Mouse (Mus musculus): ENCODE data around the gene Best3. TPM values are rescaled to one million over a fixed set of nuclear protein-coding genes. Genes with fewer than 3 reads are reported as not detected.
"Not testable (repeated sequence)": the region's sequence is repeated elsewhere in the genome, so short reads cannot be mapped to it uniquely, and the experiment has no call there.

Best3 gene
- polyA plus RNA-seq, 1 experiment = 1.3 TPM

DNA sequence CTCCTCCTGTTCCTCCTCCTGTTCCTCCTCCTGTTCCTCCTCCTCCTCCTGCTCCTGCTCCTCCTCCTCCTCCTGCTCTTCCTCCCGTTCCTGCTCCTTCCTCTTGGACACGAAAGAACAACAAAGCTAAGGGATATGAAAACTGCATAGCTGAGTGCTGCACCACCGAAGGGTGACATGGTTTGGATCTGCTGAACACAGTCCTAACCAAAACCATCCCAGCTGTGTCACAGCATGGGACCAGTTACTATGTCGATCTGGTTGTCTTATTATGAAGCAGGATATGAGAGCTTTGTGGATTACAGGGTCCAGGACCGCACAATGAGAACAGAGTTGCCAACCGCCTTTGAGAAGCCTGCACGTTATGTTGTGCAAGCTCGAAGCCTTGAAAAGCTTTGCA, 40.1 kb downstream of the Best3 start:
- Histone ChIP-seq H3K4me1 (ENCODE audit: control insufficient read depth, insufficient read depth, low read length) (peaks cover 4% of the 10 kb centered on the region; the same call in 1 of the 2 replicates), H3K36me3 (ENCODE audit: control insufficient read depth, insufficient read depth, low read length) (no peaks in the 10 kb centered on the region), H3K27ac (ENCODE audit: control insufficient read depth, insufficient read depth, low read depth, low read length) (no peak overlapping the region), H3K27me3 (ENCODE audit: control insufficient read depth, insufficient read depth, low read length) (no peaks in the 10 kb centered on the region), H3K4me3 (ENCODE audit: control insufficient read depth, low read depth, low read length) (no peak overlapping the region)
- TF ChIP-seq POLR2A (IDR thresholded peaks at IDR 0.05; ENCODE audit: control insufficient read depth, low read depth, low read length) (no peak), CTCF (IDR thresholded peaks at IDR 0.05; ENCODE audit: control insufficient read depth, insufficient read depth, insufficient replicate concordance, low read depth, low read length) (no peak)

DNA sequence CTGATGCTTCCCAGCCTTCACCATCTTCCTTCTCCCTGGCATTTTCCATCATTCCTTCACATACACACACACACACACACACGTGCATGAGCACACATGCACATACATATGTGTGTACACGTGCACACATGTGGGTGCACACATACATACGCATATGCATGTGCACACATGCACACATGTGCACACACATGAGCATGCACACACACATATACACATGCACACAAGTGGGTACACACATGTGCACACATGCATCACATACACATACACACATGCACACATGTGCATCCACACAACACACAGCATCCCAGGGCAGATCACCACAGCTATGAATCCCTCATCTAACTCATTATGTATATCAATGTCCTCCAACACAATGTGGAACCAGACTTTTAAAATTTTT, 45.0 kb downstream of the Best3 start:
- TF ChIP-seq POLR2A (IDR thresholded peaks at IDR 0.05; ENCODE audit: control insufficient read depth, low read depth, low read length) (no peak), CTCF (IDR thresholded peaks at IDR 0.05; ENCODE audit: control insufficient read depth, insufficient read depth, insufficient replicate concordance, low read depth, low read length) (no peak)
- H3K27me3 ChIP-seq (ENCODE audit: control insufficient read depth, insufficient read depth, low read length) = no peaks in the 10 kb centered on the region
- H3K27ac ChIP-seq (ENCODE audit: control insufficient read depth, insufficient read depth, low read depth, low read length) = no peak overlapping the region
- H3K4me3 ChIP-seq (ENCODE audit: control insufficient read depth, low read depth, low read length) = no peak overlapping the region
- H3K36me3 ChIP-seq (ENCODE audit: control insufficient read depth, insufficient read depth, low read length) = no peaks in the 10 kb centered on the region
- H3K4me1 ChIP-seq (ENCODE audit: control insufficient read depth, insufficient read depth, low read length) = peaks cover 14% of the 10 kb centered on the region

DNA sequence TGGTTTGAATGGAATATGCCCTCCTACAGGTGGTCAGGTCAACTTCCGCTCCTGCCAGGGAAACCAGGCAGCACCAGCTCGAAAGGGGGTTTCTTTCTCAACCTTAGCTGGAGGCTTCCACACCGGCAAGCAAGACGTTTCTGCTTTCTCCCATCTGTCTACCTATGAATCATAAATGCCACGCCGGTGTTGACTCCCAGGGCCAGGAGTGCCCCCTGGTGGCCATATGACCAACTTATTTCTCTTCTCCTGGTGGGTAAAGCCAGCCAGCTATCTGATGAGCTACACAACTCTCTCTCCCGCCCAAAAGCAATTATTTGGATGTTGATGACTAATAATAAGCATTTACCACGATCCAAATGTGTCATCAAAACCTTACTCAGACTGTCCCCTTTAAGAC, 47.7 kb downstream of the Best3 start:
- Histone ChIP-seq H3K4me1 (ENCODE audit: control insufficient read depth, insufficient read depth, low read length) (peaks cover 14% of the 10 kb centered on the region), H3K36me3 (ENCODE audit: control insufficient read depth, insufficient read depth, low read length) (no peaks in the 10 kb centered on the region), H3K27me3 (ENCODE audit: control insufficient read depth, insufficient read depth, low read length) (no peaks in the 10 kb centered on the region), H3K4me3 (ENCODE audit: control insufficient read depth, low read depth, low read length) (no peak overlapping the region), H3K27ac (ENCODE audit: control insufficient read depth, insufficient read depth, low read depth, low read length) (no peak overlapping the region)
- TF ChIP-seq POLR2A (IDR thresholded peaks at IDR 0.05; ENCODE audit: control insufficient read depth, low read depth, low read length) = no peak
- TF ChIP-seq CTCF (IDR thresholded peaks at IDR 0.05; ENCODE audit: control insufficient read depth, insufficient read depth, insufficient replicate concordance, low read depth, low read length) = peak; percentile 79

DNA sequence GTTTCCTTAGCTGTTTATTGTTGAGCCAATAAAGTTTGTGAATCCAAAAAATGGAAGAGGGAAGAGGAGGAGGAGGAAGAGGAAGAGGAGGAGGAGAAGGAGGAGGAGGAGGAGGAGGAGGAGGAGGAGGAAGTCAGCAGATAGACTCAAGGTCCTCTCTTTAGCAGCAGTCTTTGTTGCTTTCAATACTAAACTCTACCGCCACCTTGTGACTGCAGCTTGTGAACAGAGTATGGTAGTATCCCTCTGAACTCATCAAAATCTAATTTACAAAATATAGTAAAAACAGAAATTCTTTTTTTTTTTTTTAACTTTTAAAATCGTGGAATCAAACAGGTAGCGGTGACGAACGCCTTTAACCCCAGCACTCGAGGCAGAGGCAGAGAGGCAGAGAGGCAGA, 54.2 kb downstream of the Best3 start:
- TF ChIP-seq POLR2A (IDR thresholded peaks at IDR 0.05; ENCODE audit: control insufficient read depth, low read depth, low read length) = no peak
- no peak for TF ChIP-seq CTCF (IDR thresholded peaks at IDR 0.05; ENCODE audit: control insufficient read depth, insufficient read depth, insufficient replicate concordance, low read depth, low read length)
- H3K27ac ChIP-seq (ENCODE audit: control insufficient read depth, insufficient read depth, low read depth, low read length) = no peak overlapping the region
- H3K27me3 ChIP-seq (ENCODE audit: control insufficient read depth, insufficient read depth, low read length) = no peaks in the 10 kb centered on the region
- H3K36me3 ChIP-seq (ENCODE audit: control insufficient read depth, insufficient read depth, low read length) = no peaks in the 10 kb centered on the region
- peaks cover 6% of the 10 kb centered on the region for H3K4me1 ChIP-seq (ENCODE audit: control insufficient read depth, insufficient read depth, low read length)
- H3K4me3 ChIP-seq (ENCODE audit: control insufficient read depth, low read depth, low read length) = no peak overlapping the region

DNA sequence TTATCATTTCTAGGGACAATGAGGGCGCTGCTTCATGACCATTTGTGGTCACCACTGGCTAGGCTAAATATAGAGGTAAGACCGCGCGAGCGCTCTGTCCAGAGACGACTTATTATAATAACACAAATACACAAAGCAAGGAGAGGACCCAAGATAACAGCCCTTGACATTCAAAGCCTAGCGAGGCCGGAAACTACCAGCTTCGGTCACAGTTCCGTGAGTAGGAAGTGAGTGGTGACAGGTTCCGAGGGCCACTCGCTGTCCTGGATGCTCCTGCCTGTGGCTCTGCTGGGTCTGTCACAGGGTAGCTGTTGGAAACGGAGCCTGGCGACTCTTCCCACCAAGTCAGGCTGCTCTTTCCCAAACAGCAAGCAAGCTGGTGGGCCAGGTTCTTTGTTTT, 56.2 kb downstream of the Best3 start:
- no peak overlapping the region for H3K27ac ChIP-seq (ENCODE audit: control insufficient read depth, insufficient read depth, low read depth, low read length)
- H3K36me3 ChIP-seq (ENCODE audit: control insufficient read depth, insufficient read depth, low read length) = no peaks in the 10 kb centered on the region
- H3K4me3 ChIP-seq (ENCODE audit: control insufficient read depth, low read depth, low read length) = no peak overlapping the region
- peaks cover 17% of the 10 kb centered on the region for H3K4me1 ChIP-seq (ENCODE audit: control insufficient read depth, insufficient read depth, low read length)
- no peaks in the 10 kb centered on the region for H3K27me3 ChIP-seq (ENCODE audit: control insufficient read depth, insufficient read depth, low read length)
- TF ChIP-seq POLR2A (IDR thresholded peaks at IDR 0.05; ENCODE audit: control insufficient read depth, low read depth, low read length) = no peak
- TF ChIP-seq CTCF (IDR thresholded peaks at IDR 0.05; ENCODE audit: control insufficient read depth, insufficient read depth, insufficient replicate concordance, low read depth, low read length) = no peak

DNA sequence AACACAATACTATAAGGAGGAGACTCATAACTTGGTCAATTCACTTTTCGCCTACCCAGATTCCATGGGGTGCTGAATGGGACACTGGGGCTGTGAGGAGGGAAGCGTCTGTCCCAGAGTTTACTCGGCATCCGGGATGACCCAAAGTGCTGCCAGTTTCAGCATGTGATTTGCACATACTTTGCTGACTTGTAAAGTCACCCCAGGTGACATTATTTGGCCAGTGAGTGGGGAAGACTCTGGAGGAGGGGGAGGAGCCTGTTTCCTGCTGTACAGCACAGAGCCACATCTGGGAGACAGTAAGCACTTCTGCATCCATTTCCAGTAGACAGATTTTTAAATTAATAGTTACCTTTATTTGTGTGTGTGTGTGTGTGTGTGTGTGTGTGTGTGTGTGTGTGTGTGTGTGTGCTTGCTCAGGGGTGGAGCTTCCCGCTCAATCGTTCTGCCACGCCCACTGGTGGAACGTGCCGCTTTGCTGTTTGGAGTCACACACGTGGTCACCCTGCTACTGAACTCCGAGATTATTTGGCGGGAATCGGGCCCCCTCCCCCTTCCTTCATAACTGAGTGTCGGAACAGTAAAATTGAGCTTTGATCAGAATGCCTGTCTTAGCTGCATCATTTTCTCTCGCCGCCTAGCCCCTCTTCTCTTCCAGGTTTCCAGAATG, 57.5 kb downstream of the Best3 start:
- peaks cover 17% of the 10 kb centered on the region for H3K4me1 ChIP-seq (ENCODE audit: control insufficient read depth, insufficient read depth, low read length)
- not testable (repeated sequence) for H3K27ac ChIP-seq (ENCODE audit: control insufficient read depth, insufficient read depth, low read depth, low read length); H3K27me3 ChIP-seq (ENCODE audit: control insufficient read depth, insufficient read depth, low read length); H3K36me3 ChIP-seq (ENCODE audit: control insufficient read depth, insufficient read depth, low read length); H3K4me3 ChIP-seq (ENCODE audit: control insufficient read depth, low read depth, low read length)

DNA sequence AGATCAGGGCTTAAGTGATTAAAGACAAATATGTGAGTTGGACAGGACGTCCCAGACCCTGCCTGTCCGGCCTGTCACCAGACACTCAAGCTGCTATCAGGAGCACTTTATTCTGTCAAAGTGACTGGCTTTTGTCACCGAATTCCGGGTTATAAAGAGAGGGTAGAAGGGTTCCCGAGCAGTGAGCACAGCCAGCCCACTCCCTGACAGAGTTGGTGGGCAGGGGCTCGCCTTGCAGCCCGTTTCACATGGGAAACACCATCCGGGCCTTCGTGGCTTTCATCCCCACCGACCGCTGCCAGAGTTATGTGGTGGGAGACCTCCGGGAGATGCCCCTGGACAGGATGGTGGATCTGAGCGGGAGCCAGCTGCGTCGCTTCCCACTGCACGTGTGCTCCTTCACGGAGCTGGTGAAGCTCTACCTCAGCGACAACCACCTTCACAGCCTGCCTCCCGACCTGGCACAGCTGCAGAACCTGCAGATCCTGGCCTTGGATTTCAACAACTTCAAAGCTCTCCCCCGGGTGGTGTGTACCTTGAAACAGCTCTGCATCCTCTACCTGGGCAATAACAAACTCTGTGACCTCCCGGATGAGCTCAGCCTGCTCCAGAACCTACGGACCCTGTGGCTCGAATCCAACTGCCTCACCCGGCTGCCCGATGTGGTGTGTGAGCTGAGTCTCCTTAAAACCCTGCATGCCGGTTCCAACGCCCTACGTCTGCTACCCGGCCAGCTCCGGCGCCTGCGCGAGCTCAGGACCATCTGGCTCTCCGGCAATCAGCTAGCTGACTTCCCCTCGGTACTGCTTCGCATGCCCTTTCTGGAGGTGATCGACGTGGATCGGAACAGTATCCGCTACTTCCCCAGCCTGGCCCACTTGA, 59.3 kb downstream of the Best3 start, which contains the start of gene Lrrc10:
Lrrc10 (plus strand) TSS at position 167 of the 882 bp plus-strand sequence.
- Histone ChIP-seq H3K27me3 (ENCODE audit: control insufficient read depth, insufficient read depth, low read length) (no peaks in the 10 kb centered on the region), H3K4me1 (ENCODE audit: control insufficient read depth, insufficient read depth, low read length) (peaks cover 17% of the 10 kb centered on the region), H3K27ac (ENCODE audit: control insufficient read depth, insufficient read depth, low read depth, low read length) (no peak within 1 kb of the TSS), H3K4me3 (ENCODE audit: control insufficient read depth, low read depth, low read length) (peak within 1 kb of the TSS; percentile 27), H3K36me3 (ENCODE audit: control insufficient read depth, insufficient read depth, low read length) (no peaks in the 10 kb centered on the region; the same call in 1 of the 2 replicates)
- no peak for TF ChIP-seq CTCF (IDR thresholded peaks at IDR 0.05; ENCODE audit: control insufficient read depth, insufficient read depth, insufficient replicate concordance, low read depth, low read length)
- no peak for TF ChIP-seq POLR2A (IDR thresholded peaks at IDR 0.05; ENCODE audit: control insufficient read depth, low read depth, low read length)

Data from testis, adult 2 months (tissue).